ENCODE assay signal across 17 mouse cellular contexts in genomic region chr8:105695080-105695780, GRCm38 (mm10). TPM values are rescaled to one million over a fixed set of nuclear protein-coding genes. Genes with fewer than 3 reads are reported as not detected.
DNase-seq lines count a peak whose midpoint lies in the region; ATAC-seq and TF ChIP-seq lines count a peak whose summit lies in the region.
"Had no signal": no experiment of that assay in that cellular context is flagged by ENCODE, and none has a peak within 500 bp of the region (broad histone marks: within the 10 kb centered on the region; RNA-seq: fewer than 3 reads in every experiment).

No protein-coding gene starts in this region.

- H3K9me3 ChIP-seq in embryonic facial prominence, embryonic 13.5 days = no peaks in the 10 kb centered on the region; the same call in 1 of the 2 replicates
- no peaks in the 10 kb centered on the region for H3K9me3 ChIP-seq in hindbrain, embryonic 14.5 days (ENCODE audit: control insufficient read depth, low read length)
- H3K9me3 ChIP-seq in intestine, embryonic 15.5 days = no peaks in the 10 kb centered on the region

- no peaks in the 10 kb centered on the region for H3K79me2 ChIP-seq in myocyte (ENCODE audit: control insufficient read depth, insufficient read depth)

- peak; percentile 90 for DNase-seq in heart, adult 11 months
- DNase-seq in heart, postnatal 10 days = no peak
- DNase-seq in hindbrain, embryonic 14.5 days (ENCODE audit: low spot score) = no peak
- no peak for DNase-seq in adrenal gland, adult (ENCODE audit: inconsistent age in 2 of 2, low spot score in 1 of 2)
- no peak for DNase-seq in layer of hippocampus, postnatal 25 days (ENCODE audit: extremely low spot score in 1 of 2, low spot score in 1 of 2)
- DNase-seq: adrenal gland, adult 2 months; kidney, postnatal 4 days; lung, postnatal 36 days; right cerebral cortex, postnatal 14 days had no signal

- no peak for TF ChIP-seq POLR2A in myocyte (IDR thresholded peaks at IDR 0.05; ENCODE audit: insufficient read length, low read depth)

- no peak overlapping the region for H3ac ChIP-seq in myocyte (ENCODE audit: control insufficient read depth, insufficient read length)

- 0 out of 2 replicates have a peak overlapping the region, but pooled peaks have one; percentile 2 for H3K9ac ChIP-seq in embryonic facial prominence, embryonic 13.5 days
- H3K9ac ChIP-seq in hindbrain, embryonic 14.5 days = peak overlapping the region; percentile 81
- no peak overlapping the region for H3K9ac ChIP-seq in intestine, embryonic 15.5 days
- H3K9ac ChIP-seq: liver, embryonic 14.5 days had no signal

- no peak overlapping the region for H3K4me3 ChIP-seq in embryonic facial prominence, embryonic 13.5 days
- H3K4me3 ChIP-seq in hindbrain, embryonic 14.5 days (replicated peaks; ENCODE audit: low read length) = peak overlapping the region; percentile 60
- no peak overlapping the region for H3K4me3 ChIP-seq in myocyte
- H3K4me3 ChIP-seq in intestine, embryonic 15.5 days (replicated peaks) = no peak overlapping the region

- H3K4me1 ChIP-seq in embryonic facial prominence, embryonic 13.5 days = peaks cover 18% of the 10 kb centered on the region
- peaks cover 18% of the 10 kb centered on the region for H3K4me1 ChIP-seq in hindbrain, embryonic 14.5 days (replicated peaks; ENCODE audit: control insufficient read depth, insufficient read depth, low read length)
- H3K4me1 ChIP-seq in intestine, embryonic 15.5 days (replicated peaks) = peaks cover 18% of the 10 kb centered on the region

- H3K4me2 ChIP-seq in embryonic facial prominence, embryonic 13.5 days = no peak overlapping the region
- H3K4me2 ChIP-seq in hindbrain, embryonic 14.5 days (replicated peaks) = peak overlapping the region; percentile 62
- no peak overlapping the region for H3K4me2 ChIP-seq in myocyte (ENCODE audit: low read depth)
- H3K4me2 ChIP-seq in intestine, embryonic 15.5 days (replicated peaks) = no peak overlapping the region

- no peak overlapping the region for H3K27ac ChIP-seq in embryonic facial prominence, embryonic 13.5 days
- H3K27ac ChIP-seq in hindbrain, embryonic 14.5 days = peak overlapping the region; percentile 88
- H3K27ac ChIP-seq in intestine, embryonic 15.5 days = no peak overlapping the region
- H3K27ac ChIP-seq: embryonic facial prominence, embryonic 12.5 days; heart, embryonic 10.5 days; liver, embryonic 14.5 days had no signal

- WGBS in embryonic facial prominence, embryonic 13.5 days = 79% methylated on average over 30 of the region's 30 CpGs
- 81% methylated on average over 30 of the region's 30 CpGs for WGBS in hindbrain, embryonic 14.5 days
- 81% methylated on average over 30 of the region's 30 CpGs for WGBS in intestine, embryonic 15.5 days

- no peak for ATAC-seq in embryonic facial prominence, embryonic 13.5 days (ENCODE audit: insufficient number of reproducible peaks, insufficient read depth, low FRiP score, low TSS enrichment, low read depth)
- no peak for ATAC-seq in hindbrain, embryonic 14.5 days (ENCODE audit: low FRiP score)
- ATAC-seq in intestine, embryonic 15.5 days = no peak

- intact Hi-C loops in heart, postnatal 10 days (cut with DNase I) = no loop called here

- peaks cover 17% of the 10 kb centered on the region for H3K27me3 ChIP-seq in embryonic facial prominence, embryonic 13.5 days
- H3K27me3 ChIP-seq in hindbrain, embryonic 14.5 days (ENCODE audit: control insufficient read depth, insufficient read depth, low read length) = no peaks in the 10 kb centered on the region
- no peaks in the 10 kb centered on the region for H3K27me3 ChIP-seq in myocyte (ENCODE audit: control insufficient read depth, insufficient read depth, insufficient read length)
- 0 out of 2 replicates have a peak, but pooled peaks cover 4% of the 10 kb centered on the region for H3K27me3 ChIP-seq in intestine, embryonic 15.5 days (replicated peaks)

- peaks cover 29% of the 10 kb centered on the region for H3K36me3 ChIP-seq in embryonic facial prominence, embryonic 13.5 days
- H3K36me3 ChIP-seq in hindbrain, embryonic 14.5 days (replicated peaks; ENCODE audit: control insufficient read depth, insufficient read depth) = peaks cover 44% of the 10 kb centered on the region
- H3K36me3 ChIP-seq in myocyte (ENCODE audit: control insufficient read depth, insufficient read depth) = peaks cover 3% of the 10 kb centered on the region
- H3K36me3 ChIP-seq in intestine, embryonic 15.5 days = peaks cover 5% of the 10 kb centered on the region; the same call in 1 of the 2 replicates

TF ChIP-seq in myocyte, 11 proteins besides CTCF, POLR2A, EP300 and RAD21:
- TF ChIP-seq TCF3 (IDR thresholded peaks at IDR 0.05; ENCODE audit: insufficient read length, low read depth) (no peak), POLR2AphosphoS2 (IDR thresholded peaks at IDR 0.05; ENCODE audit: insufficient read length, low read depth) (peak; percentile 41)

RNA-seq across cellular contexts. Expression of gene Acd, which starts 5.7 kb away (rescaled TPM):
- 10 to 100 TPM; 20.8 to 21.2 TPM for total RNA-seq in heart, postnatal 10 days (2021)
- 72.3 and 84.3 TPM in 2 replicates for polyA plus RNA-seq in embryonic facial prominence, embryonic 13.5 days (2015; fragmentation: Nextera tagmentation; extraction: Ambion mirVana)
- 71.3 and 78.1 TPM in 2 replicates for polyA plus RNA-seq in hindbrain, embryonic 14.5 days (2014; fragmentation: Nextera tagmentation; extraction: Ambion mirVana)
- 20.4 TPM for polyA plus RNA-seq in myocyte (2012; fragmentation: generic; extraction: Trizol)
- polyA plus RNA-seq in intestine, embryonic 15.5 days (2015; fragmentation: Nextera tagmentation; extraction: Ambion mirVana) = 46.1 and 51.1 TPM in 2 replicates
- 10 to 100 TPM; 39.8 to 41.9 TPM for total RNA-seq in layer of hippocampus, postnatal 25 days (2021)

RNA-seq across cellular contexts. Expression of gene Pard6a, which starts 5.7 kb away (rescaled TPM):
- 1 to 10 TPM; 7.1 to 9.1 TPM for total RNA-seq in heart, postnatal 10 days (2021)
- 18.9 and 21.5 TPM in 2 replicates for polyA plus RNA-seq in embryonic facial prominence, embryonic 13.5 days (2015; fragmentation: Nextera tagmentation; extraction: Ambion mirVana)
- polyA plus RNA-seq in hindbrain, embryonic 14.5 days (2014; fragmentation: Nextera tagmentation; extraction: Ambion mirVana) = 53.7 and 56.2 TPM in 2 replicates
- 32.1 TPM for polyA plus RNA-seq in myocyte (2012; fragmentation: generic; extraction: Trizol)
- polyA plus RNA-seq in intestine, embryonic 15.5 days (2015; fragmentation: Nextera tagmentation; extraction: Ambion mirVana) = 12.7 and 13.4 TPM in 2 replicates
- 10 to 100 TPM; 34.8 to 38.4 TPM for total RNA-seq in layer of hippocampus, postnatal 25 days (2021)

RNA-seq across cellular contexts. Expression of gene Carmil2, which starts 9.2 kb away (rescaled TPM):
- total RNA-seq in heart, postnatal 10 days (2021) = under 1 TPM; 0.62 to 0.93 TPM
- 0.61 and 0.84 TPM in 2 replicates for polyA plus RNA-seq in embryonic facial prominence, embryonic 13.5 days (2015; fragmentation: Nextera tagmentation; extraction: Ambion mirVana)
- polyA plus RNA-seq in hindbrain, embryonic 14.5 days (2014; fragmentation: Nextera tagmentation; extraction: Ambion mirVana) = 22.3 and 24.4 TPM in 2 replicates
- 0.23 TPM for polyA plus RNA-seq in myocyte (2012; fragmentation: generic; extraction: Trizol)
- polyA plus RNA-seq in intestine, embryonic 15.5 days (2015; fragmentation: Nextera tagmentation; extraction: Ambion mirVana) = 1.0 and 1.1 TPM in 2 replicates
- 10 to 100 TPM; 70.2 to 79.8 TPM for total RNA-seq in layer of hippocampus, postnatal 25 days (2021)

RNA-seq across cellular contexts. Expression of gene 4933405L10Rik, which starts 12.2 kb away (rescaled TPM):
- not detected for total RNA-seq in heart, postnatal 10 days (2021)
- 0.25 and 0.36 TPM in 2 replicates for polyA plus RNA-seq in embryonic facial prominence, embryonic 13.5 days (2015; fragmentation: Nextera tagmentation; extraction: Ambion mirVana)
- polyA plus RNA-seq in hindbrain, embryonic 14.5 days (2014; fragmentation: Nextera tagmentation; extraction: Ambion mirVana) = 0.22 and 0.27 TPM in 2 replicates
- polyA plus RNA-seq in myocyte (2012; fragmentation: generic; extraction: Trizol) = 0.08 TPM
- 0.13 TPM in 1 of 2 replicates, not detected in the other for polyA plus RNA-seq in intestine, embryonic 15.5 days (2015; fragmentation: Nextera tagmentation; extraction: Ambion mirVana)
- not detected for total RNA-seq in layer of hippocampus, postnatal 25 days (2021)
- total RNA-seq: adrenal gland, adult 2 months; neutrophil, adult 5-6 weeks had no signal
- polyA plus RNA-seq: adrenal gland, adult 2 months; heart, embryonic 10.5 days; liver, embryonic 14.5 days; urinary bladder, adult 2 months had no signal

RNA-seq across cellular contexts. Expression of gene Enkd1, which starts 12.8 kb away (rescaled TPM):
- total RNA-seq in heart, postnatal 10 days (2021) = 1 to 10 TPM; 2.9 to 3.5 TPM
- polyA plus RNA-seq in embryonic facial prominence, embryonic 13.5 days (2015; fragmentation: Nextera tagmentation; extraction: Ambion mirVana) = 28.6 and 34.5 TPM in 2 replicates
- polyA plus RNA-seq in hindbrain, embryonic 14.5 days (2014; fragmentation: Nextera tagmentation; extraction: Ambion mirVana) = 11.6 and 13.4 TPM in 2 replicates
- 21.6 TPM for polyA plus RNA-seq in myocyte (2012; fragmentation: generic; extraction: Trizol)
- 15.8 and 17.3 TPM in 2 replicates for polyA plus RNA-seq in intestine, embryonic 15.5 days (2015; fragmentation: Nextera tagmentation; extraction: Ambion mirVana)
- total RNA-seq in layer of hippocampus, postnatal 25 days (2021) = 1 to 10 TPM; 8.2 to 9.9 TPM

Comparison
In these comparisons a context has a peak if more than half of its experiments do, and no peak if none do; other contexts are left out.
1. RNA of gene Carmil2, which starts 9.2 kb away (polyA plus RNA-seq): 22.3 to 24.4 TPM in hindbrain, embryonic 14.5 days; 1.0 to 1.1 TPM in intestine, embryonic 15.5 days, 0.61 to 0.84 TPM in embryonic facial prominence, embryonic 13.5 days and 0.23 TPM in myocyte (single experiment); every median in the first group is over 10 times any median in the second.